Mouse (Mus musculus) brain, adult 2 months (tissue): ENCODE data around the gene Tmc8.

Source experiments
- DNase-seq: peaks from one replicate; pipeline ENCODE4 v3.0.0; 2011; ENCODE audit warnings: low read depth, low spot score

Tmc8 gene

DNA sequence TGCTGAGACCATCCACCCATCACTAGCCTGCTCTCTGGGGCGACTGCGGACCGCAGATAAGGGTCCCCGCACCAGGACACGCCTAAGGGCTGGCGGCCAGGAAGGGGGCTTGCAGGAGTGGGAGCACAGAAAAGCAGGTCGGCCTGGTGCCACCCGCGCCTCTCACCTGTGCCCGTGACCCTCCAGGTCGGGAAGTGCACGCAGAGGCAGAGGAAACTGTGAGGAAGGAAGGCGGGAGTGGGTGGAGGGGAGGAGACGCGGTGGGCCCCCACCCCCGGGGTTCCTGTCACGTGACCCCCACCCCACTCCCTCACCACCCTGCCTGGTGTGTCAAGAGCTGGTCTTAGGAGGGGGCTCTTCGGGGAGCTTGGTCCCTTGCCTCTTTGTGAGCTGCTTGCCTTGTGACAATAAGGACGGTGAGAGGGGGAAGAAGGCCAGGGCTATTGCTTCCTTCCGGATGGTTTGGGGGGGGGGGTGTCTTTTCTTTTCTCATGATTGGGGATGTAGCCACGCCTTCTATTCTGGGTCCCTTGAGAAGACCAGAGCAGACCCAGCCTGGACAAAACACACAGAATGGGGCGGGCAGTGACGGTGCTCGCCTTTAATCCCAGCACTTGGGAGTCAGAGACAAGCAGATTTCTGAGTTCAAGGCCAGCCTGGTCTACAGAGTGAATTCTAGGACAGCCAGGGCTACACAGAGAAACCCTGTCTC lies at the start of gene Tmc8, which contains the start of gene Tmc6:
Tmc8 (plus strand) TSS at position 84 of the 712 bp plus-strand sequence.
Tmc6 (minus strand) TSS at position 206 of the 712 bp plus-strand sequence.
- DNase-seq = no peak

DNA sequence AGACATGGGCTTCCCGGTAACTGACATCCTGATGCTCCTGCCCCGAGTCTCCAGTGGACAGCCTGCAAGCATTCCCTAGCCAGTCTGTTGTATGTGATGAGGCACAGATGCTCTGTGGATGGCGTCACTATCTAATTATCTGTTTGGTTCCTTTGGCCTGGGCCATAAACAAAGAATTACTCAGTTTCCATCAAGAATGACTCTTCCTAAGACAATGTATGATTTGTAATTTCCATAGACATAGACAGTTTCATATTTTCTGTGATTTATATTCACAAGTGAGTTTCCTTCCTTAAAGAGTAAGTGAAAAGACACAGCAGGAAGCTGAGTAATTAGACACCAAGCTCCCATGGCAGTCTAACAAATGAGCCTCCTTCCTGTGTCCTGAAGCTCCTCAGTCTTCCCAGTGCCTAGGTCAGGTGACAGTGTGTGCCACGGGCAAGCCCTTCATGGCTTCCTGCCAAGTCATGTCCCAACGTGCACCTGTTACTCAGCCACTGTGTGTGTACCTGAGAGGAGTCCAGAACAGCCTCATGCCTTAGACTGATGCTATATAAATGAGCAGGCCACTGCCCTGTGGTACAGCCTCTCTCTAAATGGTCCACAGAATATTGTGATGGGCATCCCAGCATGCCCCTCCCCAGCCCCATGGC lies 45.7 kb upstream of the Tmc8 start:
- peak; percentile 76 for DNase-seq

DNA sequence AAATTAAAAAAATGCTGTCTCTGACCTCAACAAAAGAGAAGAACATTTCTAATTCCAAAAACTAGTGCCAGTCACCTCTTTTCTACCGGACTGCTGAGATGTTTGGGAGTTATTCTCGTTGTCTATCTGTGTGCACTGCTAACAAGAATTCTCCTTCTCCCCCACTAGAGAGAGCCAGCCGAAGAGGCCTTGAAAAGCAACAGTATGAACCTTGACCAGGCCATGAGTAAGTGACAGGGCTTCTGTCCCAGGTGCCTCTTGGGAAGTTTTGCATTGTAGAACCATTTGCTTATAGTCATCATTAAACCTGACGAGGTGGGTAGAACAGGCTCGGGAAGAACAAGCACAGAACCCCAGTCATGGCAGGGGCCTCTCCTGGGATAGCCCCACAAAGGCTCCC lies 43.8 kb upstream of the Tmc8 start:
- no peak for DNase-seq

DNA sequence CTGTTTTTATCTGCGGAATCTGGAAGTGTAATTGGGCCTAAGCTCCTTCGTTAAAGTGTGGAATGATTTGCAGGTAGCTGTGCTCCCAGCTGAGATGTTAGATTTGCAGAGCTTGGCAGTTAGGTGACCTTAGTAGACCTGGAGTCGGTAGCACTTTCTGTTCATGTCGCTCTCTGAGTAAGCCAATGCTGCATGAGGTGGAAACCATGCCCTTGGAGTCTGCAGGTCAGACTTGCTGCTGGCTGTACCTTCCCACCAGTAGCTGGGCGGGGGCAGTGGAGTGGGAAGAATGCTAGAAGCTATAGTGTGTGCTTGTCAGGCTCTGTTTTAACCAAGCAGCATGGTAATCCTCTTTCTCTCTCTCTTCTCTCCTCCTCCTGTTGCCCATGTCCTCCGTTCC lies 40.7 kb upstream of the Tmc8 start:
- peak; percentile 53 for DNase-seq

DNA sequence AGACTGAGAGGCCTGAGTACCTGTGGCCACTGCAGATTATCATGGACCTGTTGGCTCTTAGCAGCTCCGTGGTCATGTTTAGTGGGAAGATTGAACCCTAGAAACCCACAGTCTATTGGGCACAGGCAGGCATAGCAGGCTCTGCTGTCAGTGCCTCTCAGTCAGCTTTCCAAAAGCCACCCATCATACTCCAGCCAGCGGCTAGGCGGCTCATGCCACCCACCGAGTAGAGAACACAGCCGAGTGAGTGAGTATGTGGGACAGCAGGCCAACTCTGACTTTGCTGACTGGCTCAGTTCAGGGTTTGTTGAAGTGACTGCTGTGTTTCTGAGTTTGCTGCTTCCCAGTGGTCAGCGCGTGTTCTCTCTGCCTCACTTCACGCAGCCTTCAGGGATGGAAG lies 39.6 kb upstream of the Tmc8 start:
- peak; percentile 55 for DNase-seq

DNA sequence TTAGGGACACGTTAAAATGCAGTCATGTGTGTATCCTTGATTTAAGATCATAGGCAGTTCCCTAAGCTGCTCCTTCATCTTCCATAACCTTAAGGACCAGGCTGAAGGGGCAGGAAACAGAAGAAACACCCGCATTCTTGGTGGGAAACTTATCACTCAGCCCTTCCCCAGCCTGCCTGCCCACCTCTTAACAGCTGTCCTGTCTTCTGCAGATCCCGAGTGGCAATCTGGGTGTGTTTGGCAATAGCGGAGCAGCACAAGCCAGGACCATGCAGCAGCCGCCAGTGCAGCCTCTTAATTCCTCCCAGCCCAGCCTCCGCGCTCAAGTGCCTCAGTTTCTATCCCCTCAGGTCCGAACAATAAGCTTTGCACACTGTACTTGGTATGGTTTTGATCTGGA lies 39.2 kb upstream of the Tmc8 start:
- no peak for DNase-seq

DNA sequence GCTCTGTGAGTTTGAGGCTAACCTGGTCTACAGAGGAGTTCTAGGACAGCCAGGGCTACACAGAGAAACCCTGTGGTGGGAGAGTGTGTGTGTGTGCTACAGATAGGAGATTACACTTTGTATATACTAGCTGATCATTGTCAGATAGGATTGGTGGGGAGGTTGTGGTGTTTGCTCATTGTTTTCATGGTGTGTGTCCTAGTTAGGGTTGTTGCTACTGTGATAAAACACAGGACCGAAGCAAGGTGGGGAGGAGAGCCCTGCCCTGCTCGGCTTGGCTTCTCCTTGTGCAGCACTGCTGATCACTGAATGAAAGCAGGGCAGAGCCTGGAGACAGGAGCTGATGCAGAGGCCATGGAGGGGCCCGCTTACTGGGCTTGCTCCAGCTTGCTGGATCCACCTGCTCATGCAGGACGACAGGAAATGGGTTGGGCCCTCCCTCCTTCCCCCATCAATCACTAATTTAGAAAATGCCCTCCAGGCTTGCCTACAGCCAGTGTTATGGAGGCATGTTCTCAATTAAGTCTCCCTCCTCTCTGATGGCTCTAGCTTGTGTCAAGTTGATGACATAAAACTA lies 38.3 kb upstream of the Tmc8 start:
- no peak for DNase-seq

DNA sequence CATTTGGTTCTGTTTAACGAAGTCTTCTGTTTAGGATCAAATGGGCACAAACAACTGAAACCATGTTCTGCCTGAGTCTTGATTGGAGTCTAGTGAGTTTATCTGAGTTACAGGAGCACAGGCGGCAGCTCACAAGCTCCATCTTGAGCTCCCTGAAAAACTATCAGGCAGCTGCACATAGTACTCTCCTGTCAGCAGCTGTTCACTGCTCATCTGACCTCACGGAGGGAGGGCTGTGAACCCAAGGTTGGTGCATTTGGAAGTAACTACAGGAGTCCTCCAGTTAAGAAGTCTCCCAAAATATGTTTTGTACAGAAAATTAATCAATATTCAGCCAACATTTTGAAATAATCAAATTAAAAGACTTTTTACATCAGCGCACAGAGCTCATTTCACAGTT lies 33.2 kb upstream of the Tmc8 start:
- DNase-seq = no peak

DNA sequence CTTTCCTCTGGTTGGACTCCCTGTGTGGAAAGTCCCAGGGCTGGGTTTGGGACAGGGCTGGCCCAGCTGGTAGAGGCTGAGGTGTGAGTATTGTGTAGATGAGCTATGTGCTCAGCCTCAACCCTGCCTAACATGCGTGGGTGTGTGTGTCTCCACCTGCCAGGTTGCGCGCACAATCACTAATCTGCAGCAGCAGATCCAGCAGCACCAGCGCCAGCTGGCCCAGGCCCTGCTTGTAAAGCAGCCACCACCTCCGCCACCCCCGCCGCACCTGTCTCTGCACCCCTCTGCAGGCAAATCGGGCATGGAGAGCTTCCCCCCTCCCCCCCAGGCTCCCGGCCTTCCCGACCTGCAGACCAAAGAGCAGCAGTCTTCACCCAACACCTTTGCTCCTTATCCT lies 32.5 kb upstream of the Tmc8 start:
- DNase-seq = peak; percentile 89

DNA sequence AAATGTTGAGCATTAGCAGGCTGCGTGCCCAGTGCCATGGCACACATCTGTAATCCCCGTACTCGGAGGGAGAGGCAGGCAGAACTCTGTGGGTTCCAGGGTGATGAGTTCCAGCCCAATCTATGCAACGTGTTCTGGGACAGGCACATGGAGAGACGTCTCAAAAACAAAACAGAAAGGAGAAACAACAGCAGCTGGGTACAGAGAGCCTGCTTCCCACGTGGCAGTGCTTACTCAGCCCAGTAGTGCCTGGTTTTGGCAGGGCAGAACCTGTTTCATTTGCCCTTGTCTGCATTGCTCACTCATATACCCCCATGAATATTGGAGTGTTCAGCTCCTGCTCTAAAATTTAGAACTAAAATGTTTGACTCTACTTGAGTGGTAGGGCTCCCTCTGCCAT lies 30.3 kb upstream of the Tmc8 start:
- peak; percentile 67 for DNase-seq

DNA sequence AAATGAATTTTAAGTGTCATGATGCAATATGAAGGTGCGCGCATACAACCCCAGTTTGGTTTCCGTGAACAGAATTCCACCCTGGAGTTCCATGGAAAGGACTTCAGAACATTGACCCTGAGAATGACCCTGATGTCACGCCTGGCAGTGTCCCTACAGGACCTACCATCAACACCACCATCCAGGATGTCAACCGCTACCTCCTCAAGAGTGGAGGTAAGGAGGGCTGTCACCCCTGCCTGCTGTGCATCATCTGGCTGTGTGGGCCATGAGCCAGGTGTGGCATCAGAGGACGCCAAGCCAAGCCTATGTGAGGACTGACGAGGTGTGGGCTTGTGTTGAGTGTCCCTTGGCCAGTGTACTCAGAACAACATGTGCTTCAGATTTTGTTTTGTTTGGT lies 26.0 kb upstream of the Tmc8 start:
- DNase-seq = no peak

DNA sequence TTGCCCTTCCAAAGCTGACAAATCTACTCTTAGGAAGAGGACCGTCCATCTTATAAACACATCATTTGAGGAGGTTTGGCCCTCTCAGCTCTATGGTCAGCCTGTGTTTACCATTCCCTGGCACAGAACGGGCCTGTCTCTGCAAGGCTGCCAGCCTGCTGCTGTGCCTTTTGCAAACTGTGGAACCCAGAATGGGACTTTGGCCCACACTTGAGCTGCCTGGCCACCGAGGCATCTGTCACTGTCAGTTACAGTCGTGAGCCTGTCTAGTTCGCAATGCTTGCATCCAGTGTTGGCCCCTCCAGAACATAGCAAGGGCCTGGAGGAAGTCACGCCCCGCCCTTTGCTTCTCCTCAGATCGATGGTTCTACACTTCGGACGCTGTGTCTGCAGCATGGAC lies 22.6 kb upstream of the Tmc8 start:
- DNase-seq = peak; percentile 74

DNA sequence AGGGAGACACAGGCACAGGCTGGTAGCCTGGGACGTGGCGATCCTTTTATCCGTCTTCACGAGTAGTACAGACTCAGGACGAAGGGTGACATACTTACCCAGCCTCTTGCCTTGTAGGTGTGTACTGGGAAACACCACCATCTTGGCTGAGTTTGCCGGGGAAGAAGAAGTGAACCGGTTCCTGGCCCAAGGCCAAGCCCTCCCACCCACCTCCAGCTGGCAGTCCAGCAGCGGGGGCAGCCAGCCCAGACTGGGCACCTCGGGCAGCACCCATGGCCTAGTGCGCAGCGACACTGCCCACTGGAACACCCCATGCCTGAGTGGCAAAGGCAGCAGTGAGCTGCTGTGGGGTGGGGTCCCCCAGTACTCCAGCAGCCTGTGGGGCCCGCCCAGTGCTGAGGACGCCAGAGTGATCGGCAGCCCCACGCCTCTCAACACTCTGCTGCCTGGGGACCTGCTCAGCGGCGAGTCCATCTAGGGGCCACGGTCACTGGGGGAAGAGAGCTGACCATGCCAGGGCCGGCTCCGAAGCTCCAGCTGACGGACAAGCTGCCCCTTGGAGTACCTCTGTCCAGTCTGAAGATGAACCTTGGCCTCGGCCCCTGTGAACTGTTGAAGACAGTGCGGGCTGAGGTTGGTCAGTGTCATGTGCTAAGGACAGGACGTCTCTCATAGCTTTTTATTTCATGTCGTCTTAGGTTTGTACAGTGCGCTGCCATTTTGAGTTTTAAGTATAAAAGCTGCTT lies 21.3 kb upstream of the Tmc8 start:
- DNase-seq = peak; percentile 46

DNA sequence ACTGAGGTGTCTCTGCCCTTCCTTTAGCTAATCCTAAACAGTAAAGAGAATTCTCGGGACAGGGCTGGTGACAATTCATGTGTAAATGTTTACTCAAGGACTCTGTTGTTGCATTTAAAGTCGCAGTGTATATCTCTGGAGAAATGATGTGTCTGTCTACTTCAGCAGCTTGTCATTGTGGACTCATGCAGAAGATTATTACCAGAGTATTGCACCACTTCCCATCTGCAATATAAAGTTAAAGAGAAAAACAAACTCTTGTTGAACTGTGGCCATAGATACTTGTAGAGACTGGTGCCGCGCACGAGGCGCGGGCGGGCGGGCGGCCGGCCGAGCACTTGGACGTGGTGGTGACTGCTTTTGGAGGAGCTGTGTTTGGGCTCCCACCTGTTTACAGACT lies 20.1 kb upstream of the Tmc8 start:
- no peak for DNase-seq

DNA sequence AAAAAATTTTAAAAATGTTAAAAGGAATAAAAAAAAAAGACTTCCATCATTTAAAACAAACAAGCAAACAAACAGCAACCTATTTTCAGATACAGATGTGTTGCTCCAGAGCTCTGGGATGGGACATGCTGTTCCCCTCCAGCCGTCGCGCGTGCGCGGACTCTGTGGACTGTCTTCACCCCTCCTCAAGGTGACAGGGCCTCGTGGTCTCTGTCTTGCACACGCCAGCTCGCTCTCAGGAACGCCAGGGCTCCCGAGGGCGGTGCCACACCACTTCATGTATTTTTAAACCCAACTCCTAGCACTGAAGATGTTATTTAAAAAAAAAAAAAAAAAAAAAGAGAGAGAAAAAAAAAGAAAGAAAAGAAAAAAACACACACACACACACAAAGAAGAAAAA lies 19.6 kb upstream of the Tmc8 start:
- no peak for DNase-seq

DNA sequence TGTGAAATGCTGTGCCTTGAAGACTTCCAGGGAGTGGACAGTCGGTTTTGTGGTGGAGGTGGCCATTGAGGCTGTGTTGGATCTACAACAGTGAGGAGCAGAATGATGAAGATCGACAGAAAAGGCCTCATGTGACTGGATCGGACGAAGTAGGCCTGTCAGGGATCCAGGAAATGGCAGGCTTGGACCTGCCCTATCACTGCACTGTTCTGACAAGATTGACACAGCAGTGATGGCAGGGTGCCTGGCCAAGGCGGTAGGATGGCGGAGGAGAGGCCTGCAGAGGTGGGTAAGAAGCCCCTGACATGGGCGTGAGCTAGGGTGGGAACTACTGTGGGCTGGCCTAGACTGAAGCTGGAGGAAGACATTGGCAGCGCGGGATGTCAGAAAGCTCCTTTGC lies 17.6 kb upstream of the Tmc8 start:
- DNase-seq = no peak

DNA sequence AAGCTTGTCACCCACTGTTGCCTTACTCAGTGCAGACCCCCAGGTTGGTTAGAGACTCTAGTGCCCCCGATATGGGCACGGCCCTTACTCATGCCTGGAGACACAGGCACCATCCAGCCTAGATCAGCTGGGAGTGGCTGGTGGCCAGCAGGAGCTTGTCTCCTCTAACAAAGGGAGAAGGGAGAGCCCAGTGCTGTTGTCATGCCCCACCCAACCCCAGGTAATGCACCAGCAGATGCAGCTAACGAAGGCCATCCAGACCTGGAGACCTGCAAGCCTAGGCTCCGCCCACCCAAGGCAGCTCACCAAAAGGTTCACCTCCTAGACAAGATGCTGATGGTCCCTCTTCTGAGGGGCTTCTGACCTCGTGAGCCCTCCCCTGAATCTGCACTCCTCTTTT lies 16.5 kb upstream of the Tmc8 start:
- DNase-seq = no peak

DNA sequence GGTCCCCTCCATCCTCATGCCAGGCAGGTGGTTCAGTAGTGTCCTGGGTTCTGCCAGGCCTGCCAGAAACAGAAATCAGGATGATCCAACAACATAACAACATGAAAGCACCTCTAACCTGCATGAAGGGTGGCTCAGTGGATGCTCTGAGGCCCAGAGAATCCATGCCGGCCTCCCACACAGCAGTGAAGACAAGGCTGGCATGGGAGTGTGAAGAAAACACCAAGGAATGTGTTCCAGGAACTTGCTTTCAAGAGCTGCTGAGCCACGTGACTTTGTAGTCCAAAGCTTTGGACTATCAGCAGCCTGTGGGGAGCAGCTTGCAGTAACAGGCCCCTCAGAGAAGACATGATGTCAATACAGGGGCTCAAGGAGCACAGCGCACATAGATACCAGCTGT lies 15.6 kb upstream of the Tmc8 start:
- peak; percentile 65 for DNase-seq

DNA sequence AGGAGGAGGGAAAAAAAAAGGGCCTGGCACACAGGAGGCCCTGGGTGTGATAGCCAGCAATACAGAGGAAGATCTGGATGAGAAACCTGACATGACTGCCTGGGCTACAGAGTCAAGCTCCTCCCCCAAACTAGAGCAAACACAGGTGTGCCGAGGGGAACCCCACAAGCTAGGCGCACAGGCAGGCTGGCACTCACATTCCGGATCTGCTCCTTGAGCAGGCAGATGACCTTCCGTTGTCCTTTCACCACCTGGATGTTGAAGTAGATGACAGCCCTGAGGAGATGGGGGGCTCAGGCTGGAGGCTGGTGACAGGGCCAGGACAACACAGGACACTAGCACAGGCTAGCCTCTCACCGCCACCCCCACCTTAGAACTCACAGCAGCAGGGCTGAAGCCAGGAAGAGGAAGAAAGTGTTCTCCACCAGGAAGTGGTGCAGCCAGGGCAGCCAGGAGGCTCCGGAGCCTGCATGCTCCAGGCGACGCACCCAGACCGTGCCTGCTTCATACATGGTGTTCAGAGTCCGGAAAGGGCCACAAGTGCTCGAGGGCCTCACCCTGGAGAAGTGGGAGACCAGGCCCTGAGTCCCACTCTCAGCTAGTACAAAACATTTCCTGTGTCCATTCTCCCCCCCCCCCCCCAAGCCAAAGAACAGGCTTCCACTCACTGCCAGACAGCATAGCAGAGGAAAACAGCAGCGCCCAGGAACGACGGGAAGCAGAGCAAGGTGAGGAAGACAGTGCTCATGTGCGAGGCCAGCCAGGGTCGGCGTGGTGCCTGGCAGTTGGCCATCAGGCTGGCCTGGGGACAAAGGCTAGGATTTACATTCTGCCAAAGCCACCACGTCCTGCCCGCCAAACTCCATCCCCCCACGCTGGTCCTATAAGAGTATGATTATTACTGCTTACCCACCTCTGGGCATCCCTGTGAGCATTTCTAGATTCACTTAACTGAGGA lies 12.9 kb upstream of the Tmc8 start:
- no peak for DNase-seq

DNA sequence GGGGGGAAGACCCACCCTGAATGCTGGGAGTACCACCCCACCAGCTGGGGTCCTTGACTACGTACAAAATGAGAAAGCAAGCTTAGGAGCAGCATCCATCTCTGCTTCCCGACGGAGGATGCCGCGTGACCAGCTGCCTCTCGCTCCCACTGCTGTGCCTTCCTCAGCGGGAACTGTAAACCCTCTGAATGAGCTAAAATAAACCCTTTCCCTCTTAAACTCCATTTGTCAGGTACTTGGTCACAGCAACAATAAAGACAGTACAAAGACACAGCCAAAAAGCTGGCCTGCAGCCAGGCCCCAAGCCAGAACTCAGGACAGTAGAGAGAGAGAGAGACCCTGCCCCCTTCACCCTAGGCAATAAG lies 12.2 kb upstream of the Tmc8 start:
- no peak for DNase-seq

DNA sequence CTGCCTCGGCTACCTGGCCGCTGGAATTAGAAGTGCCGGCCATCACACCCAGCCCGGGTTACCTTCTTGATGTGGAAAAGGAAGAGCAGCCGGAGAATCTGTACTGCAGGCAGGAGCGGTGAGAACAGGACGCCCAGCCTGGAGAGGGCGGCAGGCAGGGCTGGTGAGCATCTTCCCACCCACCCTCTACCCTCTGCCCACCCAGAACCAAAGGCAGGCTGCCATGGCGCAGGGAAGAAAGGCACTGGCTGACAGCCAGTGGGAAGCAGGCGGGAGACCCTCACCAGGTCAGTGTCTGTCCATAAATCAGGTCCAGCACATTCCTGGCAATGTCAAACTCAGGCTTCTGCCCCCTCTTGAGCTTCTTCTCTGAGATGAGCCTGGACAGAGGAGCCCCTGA lies 11.5 kb upstream of the Tmc8 start:
- no peak for DNase-seq
